Mouse (Mus musculus): ENCODE measurements around the gene Ptprd.

Ptprd gene

DNA sequence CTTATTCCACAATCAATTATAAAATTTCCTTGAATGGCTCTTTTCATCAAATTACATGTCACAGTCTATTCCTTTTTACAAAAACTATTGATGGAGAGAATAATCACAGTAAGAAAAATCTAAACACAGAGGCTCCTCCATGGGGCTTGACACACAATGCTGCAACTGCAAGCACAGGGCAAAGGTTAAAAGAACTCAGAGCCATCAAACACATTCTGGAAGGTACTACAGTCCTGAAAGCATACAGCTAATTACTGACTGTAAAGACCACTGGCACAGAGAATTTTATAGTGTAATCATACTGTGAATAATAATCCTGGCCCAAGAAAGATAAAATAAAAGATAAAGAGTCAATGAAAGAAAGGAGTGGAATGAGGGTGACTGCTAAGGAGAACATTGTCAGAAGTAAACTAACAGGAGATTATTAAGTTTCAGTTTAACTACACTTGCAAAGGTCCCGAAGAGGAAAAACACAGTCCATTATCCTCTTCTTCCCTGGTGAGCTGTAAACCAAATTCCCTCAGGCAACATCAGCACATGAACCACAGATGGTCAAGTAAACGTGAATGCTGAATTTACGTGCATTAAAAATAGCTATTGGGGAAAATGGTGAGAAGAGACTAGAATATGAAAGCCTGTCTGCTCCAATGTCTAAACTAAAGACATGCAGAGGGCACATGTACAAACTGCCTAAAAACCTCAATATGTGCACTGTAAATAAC is 1861.4 kb downstream of the Ptprd start:
- no peaks in the 10 kb centered on the region for H3K4me1 ChIP-seq (replicated peaks; ENCODE audit: low read depth, low read length)
- H3K9me3 ChIP-seq (ENCODE audit: low read length), result peaks cover 6% of the 10 kb centered on the region
- TF ChIP-seq NANOG (IDR thresholded peaks at IDR 0.05; ENCODE audit: borderline replicate concordance, low read length), result no peak
- TF ChIP-seq CTCF (conservative IDR thresholded peaks at IDR 0.05; ENCODE audit: low read length), result no peak
- TF ChIP-seq POU5F1 (IDR thresholded peaks at IDR 0.05; ENCODE audit: borderline replicate concordance, low read length), result no peak
- H3K27me3 ChIP-seq (ENCODE audit: insufficient read depth, low read length), result no peaks in the 10 kb centered on the region
- H3K36me3 ChIP-seq (ENCODE audit: insufficient read depth, low read length), result no peaks in the 10 kb centered on the region
- H3K4me3 ChIP-seq (replicated peaks; ENCODE audit: low read length), result no peak overlapping the region

DNA sequence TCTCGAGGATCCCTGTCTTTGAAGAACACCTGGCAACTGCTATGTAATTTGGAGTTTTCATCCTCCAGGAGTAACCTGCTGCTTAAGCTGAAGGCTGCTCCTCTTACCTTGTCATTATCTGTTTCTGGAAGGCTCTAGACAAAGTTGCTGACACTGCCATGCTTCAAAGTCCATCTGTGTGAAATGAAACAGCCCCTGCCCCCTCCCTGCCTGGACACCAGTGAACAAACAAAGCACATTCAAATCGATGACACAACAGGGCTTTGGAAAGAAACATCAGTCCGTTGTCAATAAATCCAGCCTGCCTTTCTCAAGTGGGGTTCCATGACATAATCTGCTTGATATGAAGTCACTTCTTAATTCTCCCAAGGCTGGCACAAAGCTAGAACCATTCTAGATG is 1867.7 kb downstream of the Ptprd start:
- H3K4me1 ChIP-seq (replicated peaks; ENCODE audit: low read depth, low read length), result no peaks in the 10 kb centered on the region
- TF ChIP-seq POU5F1 (IDR thresholded peaks at IDR 0.05; ENCODE audit: borderline replicate concordance, low read length) (no peak), CTCF (conservative IDR thresholded peaks at IDR 0.05; ENCODE audit: low read length) (no peak), NANOG (IDR thresholded peaks at IDR 0.05; ENCODE audit: borderline replicate concordance, low read length) (no peak)
- no peak overlapping the region for H3K4me3 ChIP-seq (replicated peaks; ENCODE audit: low read length)
- no peaks in the 10 kb centered on the region for H3K27me3 ChIP-seq (ENCODE audit: insufficient read depth, low read length)
- no peaks in the 10 kb centered on the region for H3K36me3 ChIP-seq (ENCODE audit: insufficient read depth, low read length)
- peaks cover 2% of the 10 kb centered on the region for H3K9me3 ChIP-seq (ENCODE audit: low read length)

DNA sequence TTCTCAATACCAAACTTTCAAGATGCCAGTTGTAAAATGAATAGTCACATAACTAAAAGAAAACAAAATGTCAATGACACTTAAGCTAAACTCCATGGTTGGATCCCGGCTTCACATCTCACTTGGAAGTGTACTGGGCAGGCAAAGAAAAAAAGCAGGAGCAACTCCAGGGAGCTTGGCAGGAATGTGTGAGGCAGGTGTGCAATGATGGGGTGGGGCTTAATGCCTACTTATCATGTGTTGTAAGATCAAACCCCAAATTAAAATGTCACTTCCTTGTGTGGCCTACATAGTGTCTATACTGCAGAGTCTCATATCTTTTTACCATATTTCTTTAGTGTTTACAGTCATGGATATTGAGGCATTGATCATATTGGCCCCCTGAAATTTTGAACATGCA is 1873.8 kb downstream of the Ptprd start:
- no peaks in the 10 kb centered on the region for H3K27me3 ChIP-seq (ENCODE audit: insufficient read depth, low read length)
- H3K9me3 ChIP-seq (ENCODE audit: low read length), result no peaks in the 10 kb centered on the region
- TF ChIP-seq POU5F1 (IDR thresholded peaks at IDR 0.05; ENCODE audit: borderline replicate concordance, low read length) (no peak), NANOG (IDR thresholded peaks at IDR 0.05; ENCODE audit: borderline replicate concordance, low read length) (no peak), CTCF (conservative IDR thresholded peaks at IDR 0.05; ENCODE audit: low read length) (no peak)
- H3K36me3 ChIP-seq (ENCODE audit: insufficient read depth, low read length), result no peaks in the 10 kb centered on the region
- H3K4me1 ChIP-seq (replicated peaks; ENCODE audit: low read depth, low read length), result no peaks in the 10 kb centered on the region
- no peak overlapping the region for H3K4me3 ChIP-seq (replicated peaks; ENCODE audit: low read length)

DNA sequence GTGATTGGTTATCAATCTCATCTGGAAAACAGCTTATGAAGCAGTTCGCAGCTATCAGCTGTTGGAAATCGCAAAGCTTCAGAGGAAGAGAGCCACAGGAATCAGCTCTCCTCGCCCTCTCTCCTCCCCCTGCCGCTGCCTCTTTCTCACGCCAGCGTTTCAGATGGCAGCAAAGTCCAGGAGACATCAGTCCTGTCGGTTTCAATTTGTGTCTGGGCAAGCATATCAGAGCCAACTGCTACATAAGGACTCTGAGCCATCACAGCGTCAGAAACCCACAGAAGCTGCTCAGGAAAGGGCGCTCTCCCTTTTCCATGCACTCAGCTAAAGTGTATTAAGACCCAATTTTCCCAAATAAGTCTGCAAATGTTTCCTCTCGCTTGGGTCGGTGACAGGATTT is 1884.4 kb downstream of the Ptprd start:
- Histone ChIP-seq H3K4me3 (replicated peaks; ENCODE audit: low read length) (no peak overlapping the region), H3K27me3 (ENCODE audit: insufficient read depth, low read length) (no peaks in the 10 kb centered on the region), H3K36me3 (ENCODE audit: insufficient read depth, low read length) (no peaks in the 10 kb centered on the region), H3K4me1 (replicated peaks; ENCODE audit: low read depth, low read length) (no peaks in the 10 kb centered on the region), H3K9me3 (ENCODE audit: low read length) (no peaks in the 10 kb centered on the region)
- TF ChIP-seq CTCF (conservative IDR thresholded peaks at IDR 0.05; ENCODE audit: low read length), result no peak
- no peak for TF ChIP-seq NANOG (IDR thresholded peaks at IDR 0.05; ENCODE audit: borderline replicate concordance, low read length)

DNA sequence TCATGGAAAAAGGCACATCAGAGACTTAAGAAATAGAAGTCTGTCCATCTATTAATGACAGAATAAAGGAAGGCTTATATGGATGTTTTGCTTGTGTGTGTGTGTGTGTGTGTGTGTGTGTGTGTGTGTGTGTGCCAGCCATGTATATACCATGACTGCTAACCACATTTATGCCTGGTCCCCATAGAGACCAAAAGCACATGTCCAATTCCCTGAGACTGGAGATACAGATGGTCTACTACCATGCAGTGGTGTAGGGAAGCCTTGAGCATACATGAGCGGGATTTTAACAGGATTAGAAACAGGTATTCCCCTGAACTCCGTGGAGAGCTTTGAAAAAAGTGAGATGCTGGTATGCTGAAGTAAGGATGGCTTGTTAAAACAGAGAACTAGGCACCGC is 1886.1 kb downstream of the Ptprd start:
- Histone ChIP-seq H3K9me3 (ENCODE audit: low read length) (no peaks in the 10 kb centered on the region), H3K4me1 (replicated peaks; ENCODE audit: low read depth, low read length) (no peaks in the 10 kb centered on the region), H3K36me3 (ENCODE audit: insufficient read depth, low read length) (no peaks in the 10 kb centered on the region), H3K27me3 (ENCODE audit: insufficient read depth, low read length) (no peaks in the 10 kb centered on the region), H3K4me3 (replicated peaks; ENCODE audit: low read length) (no peak overlapping the region)
- TF ChIP-seq NANOG (IDR thresholded peaks at IDR 0.05; ENCODE audit: borderline replicate concordance, low read length) (no peak), CTCF (conservative IDR thresholded peaks at IDR 0.05; ENCODE audit: low read length) (no peak), POU5F1 (IDR thresholded peaks at IDR 0.05; ENCODE audit: borderline replicate concordance, low read length) (no peak)

DNA sequence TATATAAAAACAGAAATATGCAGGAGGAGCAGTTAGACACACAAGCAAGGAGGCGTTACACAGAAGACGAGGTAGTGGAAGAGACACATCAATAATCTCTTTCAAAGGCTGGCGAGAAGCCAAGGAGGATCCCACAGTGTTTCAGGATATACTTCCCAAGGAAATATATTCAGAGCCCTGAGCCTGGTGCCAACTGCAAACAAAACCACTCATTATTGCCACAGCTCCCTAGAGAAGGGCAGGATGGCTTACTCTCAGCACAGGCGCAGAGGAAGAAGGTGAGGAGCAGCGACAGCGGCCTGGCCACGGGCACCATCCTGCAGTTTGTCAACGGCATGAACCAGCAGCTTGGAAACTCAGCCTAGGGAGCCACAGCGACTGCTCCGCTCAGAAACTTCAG is 1886.8 kb downstream of the Ptprd start:
- H3K4me3 ChIP-seq (replicated peaks; ENCODE audit: low read length), result no peak overlapping the region
- H3K27me3 ChIP-seq (ENCODE audit: insufficient read depth, low read length), result no peaks in the 10 kb centered on the region
- H3K36me3 ChIP-seq (ENCODE audit: insufficient read depth, low read length), result no peaks in the 10 kb centered on the region
- no peaks in the 10 kb centered on the region for H3K4me1 ChIP-seq (replicated peaks; ENCODE audit: low read depth, low read length)
- H3K9me3 ChIP-seq (ENCODE audit: low read length), result no peaks in the 10 kb centered on the region
- TF ChIP-seq POU5F1 (IDR thresholded peaks at IDR 0.05; ENCODE audit: borderline replicate concordance, low read length) (no peak), NANOG (IDR thresholded peaks at IDR 0.05; ENCODE audit: borderline replicate concordance, low read length) (no peak), CTCF (conservative IDR thresholded peaks at IDR 0.05; ENCODE audit: low read length) (no peak)

DNA sequence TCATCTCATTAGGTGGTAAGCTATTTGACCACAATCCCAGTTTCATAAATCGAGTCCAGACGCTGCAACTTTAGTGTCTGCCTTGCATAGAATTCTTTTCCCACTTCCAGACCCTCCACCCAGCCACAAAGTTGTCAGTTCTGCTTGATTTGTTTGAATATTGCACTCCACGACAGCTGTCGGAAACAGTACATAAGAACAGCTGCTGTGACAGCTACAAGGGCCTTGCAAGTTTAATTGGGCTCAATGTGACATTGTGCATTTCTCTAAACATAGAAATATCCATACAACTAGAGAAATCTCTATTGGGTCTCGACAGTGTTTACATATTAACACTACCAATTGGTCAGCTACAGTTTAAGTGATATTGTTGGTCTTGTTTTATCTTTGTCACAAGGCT is 1887.3 kb downstream of the Ptprd start:
- Histone ChIP-seq H3K4me1 (replicated peaks; ENCODE audit: low read depth, low read length) (no peaks in the 10 kb centered on the region), H3K9me3 (ENCODE audit: low read length) (no peaks in the 10 kb centered on the region), H3K36me3 (ENCODE audit: insufficient read depth, low read length) (no peaks in the 10 kb centered on the region), H3K27me3 (ENCODE audit: insufficient read depth, low read length) (no peaks in the 10 kb centered on the region), H3K4me3 (replicated peaks; ENCODE audit: low read length) (no peak overlapping the region)
- TF ChIP-seq NANOG (IDR thresholded peaks at IDR 0.05; ENCODE audit: borderline replicate concordance, low read length) (no peak), POU5F1 (IDR thresholded peaks at IDR 0.05; ENCODE audit: borderline replicate concordance, low read length) (no peak), CTCF (conservative IDR thresholded peaks at IDR 0.05; ENCODE audit: low read length) (no peak)

DNA sequence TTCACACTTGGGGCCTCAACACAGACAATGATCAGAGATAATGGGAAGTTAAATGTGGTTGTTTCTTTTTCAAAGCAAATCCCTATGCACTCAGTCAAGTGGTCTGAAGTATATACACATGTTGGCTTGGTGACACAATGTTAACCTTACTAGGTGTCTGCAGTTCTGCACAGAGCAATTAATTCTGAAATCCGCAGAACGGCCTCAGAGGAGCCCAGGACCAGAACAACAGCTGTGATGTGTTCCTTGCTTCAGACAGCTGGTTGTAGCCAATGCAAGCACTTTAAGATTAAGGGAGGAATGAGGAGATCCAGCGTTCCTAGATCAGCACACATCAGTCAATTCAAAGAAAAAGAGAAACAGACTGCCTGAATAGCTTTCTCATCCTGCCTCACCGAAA is 1891.9 kb downstream of the Ptprd start:
- TF ChIP-seq CTCF (conservative IDR thresholded peaks at IDR 0.05; ENCODE audit: low read length) (no peak), NANOG (IDR thresholded peaks at IDR 0.05; ENCODE audit: borderline replicate concordance, low read length) (no peak), POU5F1 (IDR thresholded peaks at IDR 0.05; ENCODE audit: borderline replicate concordance, low read length) (no peak)
- H3K4me3 ChIP-seq (replicated peaks; ENCODE audit: low read length), result no peak overlapping the region
- H3K9me3 ChIP-seq (ENCODE audit: low read length), result no peaks in the 10 kb centered on the region
- H3K4me1 ChIP-seq (replicated peaks; ENCODE audit: low read depth, low read length), result no peaks in the 10 kb centered on the region
- no peaks in the 10 kb centered on the region for H3K27me3 ChIP-seq (ENCODE audit: insufficient read depth, low read length)
- no peaks in the 10 kb centered on the region for H3K36me3 ChIP-seq (ENCODE audit: insufficient read depth, low read length)

DNA sequence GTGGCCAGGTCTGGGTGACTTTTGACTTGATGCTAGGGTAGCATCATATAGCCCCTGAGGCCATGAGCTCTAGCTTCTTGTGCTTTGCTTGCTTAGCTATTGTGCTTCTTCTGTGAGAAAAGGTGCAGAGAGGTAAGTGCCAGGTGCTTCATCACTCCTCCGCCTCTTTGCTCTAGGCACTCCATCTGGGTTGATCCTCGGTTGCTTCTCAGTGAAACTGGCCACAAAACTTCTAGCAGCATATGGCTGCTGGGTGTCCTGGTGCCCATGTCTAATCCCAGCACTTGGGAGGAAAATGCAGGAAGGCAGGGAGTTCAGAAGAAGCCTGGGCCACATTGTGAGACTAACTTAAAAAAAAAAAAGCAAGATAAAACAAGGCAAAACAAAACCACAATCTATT is 1895.8 kb downstream of the Ptprd start:
- no peaks in the 10 kb centered on the region for H3K36me3 ChIP-seq (ENCODE audit: insufficient read depth, low read length)
- no peak overlapping the region for H3K4me3 ChIP-seq (replicated peaks; ENCODE audit: low read length)
- no peaks in the 10 kb centered on the region for H3K27me3 ChIP-seq (ENCODE audit: insufficient read depth, low read length)
- no peaks in the 10 kb centered on the region for H3K9me3 ChIP-seq (ENCODE audit: low read length)
- TF ChIP-seq POU5F1 (IDR thresholded peaks at IDR 0.05; ENCODE audit: borderline replicate concordance, low read length) (no peak), CTCF (conservative IDR thresholded peaks at IDR 0.05; ENCODE audit: low read length) (no peak), NANOG (IDR thresholded peaks at IDR 0.05; ENCODE audit: borderline replicate concordance, low read length) (no peak)
- no peaks in the 10 kb centered on the region for H3K4me1 ChIP-seq (replicated peaks; ENCODE audit: low read depth, low read length)
